Mouse (Mus musculus) gastrocnemius, postnatal 36 days (tissue): ENCODE data around the gene Zfpm1. TPM values are rescaled to one million over a fixed set of nuclear protein-coding genes. Genes with fewer than 3 reads are reported as not detected.
A peak's percentile ranks its signal among the peaks of the same experiment; 100 is the strongest.

ENCODE experiments used
- DNase-seq, 2 experiments: peaks; one replicate each; pipeline ENCODE4 v3.0.0; 2022
- intact Hi-C: fragments of 180-260 bp; cut with DNase I; formaldehyde crosslinking; loops from one replicate; pipeline ENCODE4 v1.15.1; 2025
- total RNA-seq, 2 experiments: library from RNA; stranded (reverse); gene quantifications; 2 replicates each; pipeline ENCODE4 v1.2.3; 2021

The Zfpm1 gene
- total RNA-seq, 2 experiments from 2014 or later = 5.6 to 8.9 TPM

GRCm38 (mm10) chr8:122369665-122370064, 87.7 kb downstream of the Zfpm1 start:
- intact Hi-C loops = loop anchor here (1.0 to 5.0 kb wide), 2 partner anchors 37 to 96 kb away; no protein-coding TSS in a partner anchor
- peak; percentile 51 to 52 for DNase-seq

GRCm38 (mm10) chr8:122371706-122372105, 89.8 kb downstream of the Zfpm1 start:
- DNase-seq = no peak
- intact Hi-C loops = loop anchor here (2.0 kb wide), 1 partner anchor 25 kb away; no protein-coding TSS in a partner anchor

GRCm38 (mm10) chr8:122375320-122375719, 93.4 kb downstream of the Zfpm1 start:
- intact Hi-C loops = loop anchor here (2.0 kb wide), 1 partner anchor 97 kb away; no protein-coding TSS in a partner anchor

GRCm38 (mm10) chr8:122375751-122376364, 93.9 kb downstream of the Zfpm1 start:
- intact Hi-C loops = loop anchor here (2.0 kb wide), 1 partner anchor 97 kb away; no protein-coding TSS in a partner anchor
- DNase-seq = no peak

More at GRCm38 (mm10) chr8:122375320-122375719, 93.4 kb downstream of the Zfpm1 start:
- DNase-seq = no peak

- peak; percentile 98 to 99 for DNase-seq
- intact Hi-C loops = no loop called here
Observed at GRCm38 (mm10) chr8:122376365-122377231, 94.7 kb downstream of the Zfpm1 start, which contains the start of gene Zc3h18. Zc3h18 (plus strand) TSS chr8:122376609.

GRCm38 (mm10) chr8:122383039-122383438, 101.1 kb downstream of the Zfpm1 start:
- intact Hi-C loops = no loop called here
- no peak for DNase-seq

Other genes with a start within 250 kb of the Zfpm1 start
- not detected for gene Trhr2, start 78.6 kb downstream of the Zfpm1 start, total RNA-seq
- 10 to 100 TPM; 21.1 to 24.2 TPM for gene Zc3h18, start 94.5 kb downstream of the Zfpm1 start, total RNA-seq
- gene Il17c, start 139.9 kb downstream of the Zfpm1 start, total RNA-seq = not detected
- gene Cyba, start 150.8 kb downstream of the Zfpm1 start, total RNA-seq = 1 to 10 TPM; 7.5 to 7.7 TPM
- gene Mvd, start 161.3 kb downstream of the Zfpm1 start, total RNA-seq = 1 to 10 TPM; 3.9 to 4.1 TPM
- gene Snai3, start 178.6 kb downstream of the Zfpm1 start, total RNA-seq = 10 to 100 TPM in 1 of 2 experiments, 1 to 10 TPM in 1; 6.8 to 13.3 TPM
- 10 to 100 TPM; 29.2 to 30.6 TPM for gene Rnf166, start 193.9 kb downstream of the Zfpm1 start, total RNA-seq
- 1 to 10 TPM; 5.0 to 5.7 TPM for gene Ctu2, start 194.0 kb downstream of the Zfpm1 start, total RNA-seq